Mouse (Mus musculus) liver, embryonic 14.5 days (tissue): ENCODE data around the gene B3gat3. TPM values are rescaled to one million over a fixed set of nuclear protein-coding genes. Genes with fewer than 3 reads are reported as not detected.

Experiments
- ATAC-seq: fragments of 200-750 bp; cut with Nextera tagmentation; 2 replicates; pipeline ENCODE4 v1.8.0; 2017; ENCODE audit warnings: moderate number of reproducible peaks, mild to moderate bottlenecking, moderate library complexity; ENCODE audit not compliant: insufficient read depth
- DNase-seq, 3 experiments: peaks; one replicate each; pipeline ENCODE4 v3.0.0-alpha.2; 2012 to 2013; ENCODE audit warnings: low read depth in 3 of 3, low spot score in 3 of 3
- H3K27ac ChIP-seq: fragments of 300-500 bp; sonication (generic); 2 replicates; pipeline ENCODE4 v1.5.1; 2014; ENCODE audit warnings: moderate library complexity, mild to moderate bottlenecking, control low read depth, inconsistent platforms
- H3K27me3 ChIP-seq: fragments of 300-500 bp; sonication (generic); 2 replicates; pipeline ENCODE4 v1.6.1; 2014; ENCODE audit warnings: mild to moderate bottlenecking, low read length, moderate library complexity; ENCODE audit not compliant: control insufficient read depth, insufficient read depth
- H3K36me3 ChIP-seq: fragments of 300-500 bp; sonication (generic); replicated peaks from 2 replicates; pipeline ENCODE4 v1.6.1; 2014; ENCODE audit warnings: low read depth; ENCODE audit not compliant: control insufficient read depth, insufficient read depth
- H3K4me1 ChIP-seq, 2 experiments: fragments of 200-500 bp in 1 of 2; fragments of 300-500 bp in 1 of 2; sonication (generic) in 1 of 2; replicated peaks; 2 replicates each; pipeline ENCODE4 v1.6.1; 2012 to 2014; ENCODE audit warnings: antibody characterized with exemption in 1 of 2, inconsistent platforms in 1 of 2, low read length in 1 of 2; ENCODE audit not compliant: control insufficient read depth in 2 of 2, insufficient read depth in 2 of 2
- H3K4me2 ChIP-seq: fragments of 300-500 bp; sonication (generic); 2 replicates; pipeline ENCODE4 v1.6.1; 2014; ENCODE audit warnings: low read depth, mild to moderate bottlenecking, control low read depth, moderate library complexity
- H3K4me3 ChIP-seq, 2 experiments: fragments of 200-500 bp in 1 of 2; fragments of 300-500 bp in 1 of 2; sonication (generic) in 1 of 2; 2 replicates each; pipeline ENCODE4 v1.5.1; 2012 to 2014; ENCODE audit warnings: low read depth in 2 of 2, low read length in 2 of 2, mild to moderate bottlenecking in 2 of 2, control low read depth in 1 of 2, inconsistent platforms in 1 of 2, moderate library complexity in 1 of 2; ENCODE audit not compliant: insufficient read depth in 1 of 2
- H3K9ac ChIP-seq: fragments of 300-500 bp; sonication (generic); replicated peaks from 2 replicates; pipeline ENCODE4 v1.6.1; 2014; ENCODE audit warnings: mild to moderate bottlenecking, control low read depth, moderate library complexity
- H3K9me3 ChIP-seq: fragments of 300-500 bp; sonication (generic); 2 replicates; pipeline ENCODE4 v1.6.1; 2016; ENCODE audit warnings: low read length, mixed read lengths; ENCODE audit not compliant: control insufficient read depth
- CTCF ChIP-seq: IDR thresholded peaks from 2 replicates; pipeline ENCODE4 v1.5.1; 2016; ENCODE audit warnings: antibody characterized with exemption, low read depth, control low read depth
- EP300 ChIP-seq: IDR thresholded peaks from 2 replicates; pipeline ENCODE4 v1.6.1; 2016; ENCODE audit warnings: antibody characterized with exemption, low read depth
- WGBS: fragments of 180-500 bp; shearing (Covaris S2); extraction: QIAGEN DNeasy Blood & Tissue Kit; methylation state at CpG from one replicate; pipeline ENCODE4 v1.1.7; 2014; ENCODE audit not compliant: insufficient replicate concordance; 5-methylcytosine and 5-hydroxymethylcytosine counted together
- polyA plus RNA-seq, 2 experiments: library from polyadenylated mRNA; depleted of rRNA in 1 of 2; stranded (reverse) in 1 of 2; unstranded in 1 of 2; fragments of >200 nt; fragmentation: Nextera tagmentation in 1 of 2; extraction: Ambion mirVana in 1 of 2; gene quantifications; 2 replicates each; pipeline versions ENCODE4 v1.2.1 to v1.2.3; 2012 to 2014

Gene B3gat3
- polyA plus RNA-seq, 2 experiments: 15.8 to 26.6 TPM

GRCm38 (mm10) chr19:8946929-8947328 lies 26.8 kb downstream of the B3gat3 start:
- no peak for ATAC-seq

GRCm38 (mm10) chr19:8950190-8950589 lies 30.0 kb downstream of the B3gat3 start:
- Histone ChIP-seq H3K4me3 (no peak overlapping the region), H3K36me3 (peaks cover 72% of the 10 kb centered on the region), H3K9ac (no peak overlapping the region), H3K4me2 (no peak overlapping the region), H3K27ac (no peak overlapping the region), H3K9me3 (no peaks in the 10 kb centered on the region), H3K27me3 (no peaks in the 10 kb centered on the region), H3K4me1 (peaks cover 14 to 27% of the 10 kb centered on the region in 2 experiments)
- WGBS: 78% methylated on average over 5 of the region's 5 CpGs
- DNase-seq: no peak
- no peak for ATAC-seq
- no peak for TF ChIP-seq EP300
- no peak for TF ChIP-seq CTCF

More at GRCm38 (mm10) chr19:8946929-8947328, 26.8 kb downstream of the B3gat3 start:
- peak overlapping the region; percentile 47 for H3K4me2 ChIP-seq
- no peaks in the 10 kb centered on the region for H3K9me3 ChIP-seq
- H3K27ac ChIP-seq: peak overlapping the region; percentile 54
- no peak overlapping the region for H3K4me3 ChIP-seq
- no peak for DNase-seq
- TF ChIP-seq EP300 (0 out of 2 replicates have a peak, but pooled peaks have one; percentile 13), CTCF (no peak)
- no peaks in the 10 kb centered on the region for H3K27me3 ChIP-seq
- H3K9ac ChIP-seq: peak overlapping the region; percentile 41; the same call in 1 of the 2 replicates
- peaks cover 70% of the 10 kb centered on the region for H3K36me3 ChIP-seq
- peaks cover 29 to 30% of the 10 kb centered on the region in 2 experiments for H3K4me1 ChIP-seq
- 35% methylated on average over 7 of the region's 7 CpGs for WGBS

DNA sequence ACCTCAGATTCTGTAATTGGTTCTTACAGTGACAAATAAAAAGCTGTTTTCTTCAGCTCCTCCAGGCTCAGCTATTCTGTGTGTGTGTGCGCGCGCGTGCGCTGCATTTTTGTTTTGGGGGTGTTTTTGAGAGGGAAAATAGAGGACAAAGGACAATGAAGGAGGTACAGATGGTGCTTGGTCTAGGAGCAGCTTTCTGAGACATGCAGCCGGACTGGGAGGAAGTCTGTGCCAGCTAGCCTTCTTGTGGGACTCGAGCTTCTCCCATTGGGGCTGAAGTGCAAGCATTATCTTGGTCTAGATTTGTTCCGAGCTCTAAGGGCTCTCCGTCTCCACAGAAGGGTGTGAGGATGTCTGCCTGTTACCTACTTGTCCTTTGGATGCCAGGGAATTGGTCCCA lies 32.1 kb downstream of the B3gat3 start:
- Histone ChIP-seq H3K36me3 (peaks cover 56% of the 10 kb centered on the region), H3K9me3 (no peaks in the 10 kb centered on the region), H3K27ac (peak overlapping the region; percentile 67; the same call in 1 of the 2 replicates), H3K27me3 (no peaks in the 10 kb centered on the region), H3K9ac (no peak overlapping the region; the same call in 1 of the 2 replicates), H3K4me2 (peak overlapping the region; percentile 96), H3K4me3 (peak overlapping the region in 1 of 2 experiments; percentile 90; a peak in 1 of 4 replicates), H3K4me1 (peaks cover 5 to 15% of the 10 kb centered on the region in 2 experiments)
- no peak for TF ChIP-seq EP300
- 83% methylated on average over 9 of the region's 9 CpGs for WGBS
- DNase-seq (no peak), ATAC-seq (no peak)

DNA sequence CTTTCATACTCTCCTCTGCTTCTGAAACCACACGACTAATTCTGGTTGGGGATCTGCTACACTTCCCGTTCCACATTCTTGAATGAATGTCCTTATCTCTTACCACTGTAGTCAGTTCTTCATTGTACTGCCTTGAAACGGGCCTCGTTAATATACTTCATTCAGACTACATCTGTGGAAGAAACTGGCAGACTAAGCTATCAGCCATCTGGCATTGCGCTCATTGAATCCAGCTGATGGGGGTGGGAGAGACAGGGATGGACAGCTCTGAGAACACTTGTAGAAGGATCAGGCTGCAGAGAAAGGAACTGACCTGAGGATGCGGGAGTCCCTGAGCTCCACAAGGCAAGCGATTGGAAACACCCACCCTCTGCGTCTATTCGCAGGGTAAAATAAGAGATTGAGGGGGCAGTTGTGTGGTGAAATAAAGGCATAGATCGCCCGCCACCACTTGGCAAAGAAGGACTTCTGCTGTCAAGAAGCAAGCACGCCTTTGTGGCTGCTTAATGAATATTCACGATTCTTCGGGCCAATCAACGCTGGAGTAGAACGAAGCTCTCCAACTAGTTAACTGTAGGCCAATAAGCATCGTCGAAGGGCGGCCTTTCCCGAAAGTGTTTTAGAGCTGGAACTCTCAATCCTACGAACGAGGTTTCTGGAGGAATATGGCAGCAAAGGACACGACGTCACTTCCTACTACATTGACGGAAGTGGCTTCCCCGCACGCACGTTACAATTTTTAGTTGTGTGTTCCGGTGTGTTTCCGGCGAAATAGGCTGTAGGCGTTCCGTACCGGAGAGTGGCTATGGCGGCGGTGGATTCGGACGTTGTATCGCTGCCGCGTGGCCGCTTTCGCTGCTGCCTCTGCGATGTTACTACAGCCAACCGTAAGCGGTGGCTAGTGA lies 33.2 kb downstream of the B3gat3 start, which contains the start of gene Tut1:
Tut1 (plus strand) TSS at position 713 of the 905 bp plus-strand sequence.
- H3K4me2 ChIP-seq: peak within 1 kb of the TSS; percentile 96
- H3K36me3 ChIP-seq: peaks cover 47% of the 10 kb centered on the region
- TF ChIP-seq CTCF (peak; percentile 25; the same call in 1 of the 2 replicates), EP300 (peak; percentile 39; the same call in 1 of the 2 replicates)
- H3K9me3 ChIP-seq: no peaks in the 10 kb centered on the region
- H3K4me3 ChIP-seq: peak within 1 kb of the TSS; percentile 76 to 90
- ATAC-seq: peak; percentile 91
- peak within 1 kb of the TSS; percentile 67 for H3K27ac ChIP-seq
- WGBS: 1% methylated on average over 46 of the region's 46 CpGs
- peak; percentile 94 to 95 (median 94) for DNase-seq
- peak within 1 kb of the TSS; percentile 91 for H3K9ac ChIP-seq
- H3K27me3 ChIP-seq: no peaks in the 10 kb centered on the region
- peaks cover 3 to 13% of the 10 kb centered on the region in 2 experiments for H3K4me1 ChIP-seq

DNA sequence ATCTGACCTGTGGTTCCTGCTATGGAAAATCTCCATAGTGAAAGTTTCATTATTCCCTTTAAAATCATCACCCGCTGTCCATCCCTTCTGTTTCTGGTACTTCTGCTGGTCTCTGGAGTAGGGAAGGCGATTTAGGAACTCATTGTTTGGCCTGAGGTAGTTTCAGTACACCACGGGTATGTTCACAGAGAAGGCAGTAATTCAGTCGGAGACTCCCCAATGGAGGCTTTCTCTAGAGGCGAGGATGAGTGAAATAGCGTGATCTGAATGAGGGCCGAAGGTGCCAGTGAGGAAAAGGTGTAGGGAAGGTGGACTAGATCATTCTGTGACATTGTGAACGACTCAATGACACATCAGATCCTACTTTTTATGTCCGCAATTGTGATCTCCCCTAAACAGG lies 34.0 kb downstream of the B3gat3 start:
- WGBS: 3% methylated on average over 9 of the region's 9 CpGs
- ATAC-seq (no peak), DNase-seq (no peak)
- TF ChIP-seq CTCF (no peak), EP300 (no peak)
- peak overlapping the region; percentile 67 for H3K27ac ChIP-seq
- H3K4me3 ChIP-seq: peak overlapping the region; percentile 76 to 90
- H3K4me1 ChIP-seq: peaks cover 3 to 13% of the 10 kb centered on the region in 2 experiments
- peak overlapping the region; percentile 91 for H3K9ac ChIP-seq
- peak overlapping the region; percentile 96 for H3K4me2 ChIP-seq
- H3K27me3 ChIP-seq: no peaks in the 10 kb centered on the region
- no peaks in the 10 kb centered on the region for H3K9me3 ChIP-seq
- peaks cover 41% of the 10 kb centered on the region for H3K36me3 ChIP-seq
